Mouse (Mus musculus) liver, embryonic 11.5 days (tissue): ENCODE data around the gene Lmf1. TPM values are rescaled to one million over a fixed set of nuclear protein-coding genes. Genes with fewer than 3 reads are reported as not detected.

Experiments
- ATAC-seq: fragments of 200-750 bp; cut with Nextera tagmentation; replicated peaks from 2 replicates; pipeline ENCODE4 v1.8.0; 2017; ENCODE audit warnings: moderate number of reproducible peaks, mild to moderate bottlenecking, moderate TSS enrichment, moderate library complexity; ENCODE audit not compliant: low FRiP score
- DNase-seq: peaks from one replicate; pipeline ENCODE4 v3.0.0-alpha.2; 2017; ENCODE audit warnings: low spot score
- H3K27ac ChIP-seq: fragments of 300-500 bp; sonication (generic); 2 replicates; pipeline ENCODE4 v1.5.1; 2014; ENCODE audit warnings: mild to moderate bottlenecking, low read depth, low read length, control low read depth
- H3K27me3 ChIP-seq: fragments of 300-500 bp; sonication (generic); replicated peaks from 2 replicates; pipeline ENCODE4 v1.6.1; 2014; ENCODE audit warnings: low read length, mixed read lengths; ENCODE audit not compliant: control insufficient read depth, insufficient read depth
- H3K36me3 ChIP-seq: fragments of 300-500 bp; sonication (generic); 2 replicates; pipeline ENCODE4 v1.6.1; 2014; ENCODE audit warnings: mild to moderate bottlenecking, low read length, moderate library complexity, mixed read lengths; ENCODE audit not compliant: control insufficient read depth, insufficient read depth
- H3K4me1 ChIP-seq: fragments of 300-500 bp; sonication (generic); replicated peaks from 2 replicates; pipeline ENCODE4 v1.6.1; 2014; ENCODE audit warnings: low read length, mixed read lengths; ENCODE audit not compliant: control insufficient read depth, insufficient read depth
- H3K4me2 ChIP-seq: fragments of 300-500 bp; sonication (generic); 2 replicates; pipeline ENCODE4 v1.6.1; 2014; ENCODE audit warnings: mild to moderate bottlenecking, control low read depth, moderate library complexity
- H3K4me3 ChIP-seq: fragments of 300-500 bp; sonication (generic); 2 replicates; pipeline ENCODE4 v1.5.1; 2014; ENCODE audit warnings: low read depth, low read length, control low read depth
- H3K9ac ChIP-seq: fragments of 300-500 bp; sonication (generic); 2 replicates; pipeline ENCODE4 v1.6.1; 2014; ENCODE audit warnings: low read depth, low read length, control low read depth
- H3K9me3 ChIP-seq: fragments of 300-500 bp; sonication (generic); 2 replicates; pipeline ENCODE4 v1.6.1; 2016; ENCODE audit warnings: low read length, inconsistent platforms, mixed read lengths; ENCODE audit not compliant: control insufficient read depth
- WGBS: fragments of 180-500 bp; shearing (Covaris S2); extraction: QIAGEN DNeasy Blood & Tissue Kit; methylation state at CpG from one replicate; pipeline ENCODE4 v1.1.7; 2014; 5-methylcytosine and 5-hydroxymethylcytosine counted together
- polyA plus RNA-seq: library from polyadenylated mRNA; unstranded; fragments of >200 nt; fragmentation: Nextera tagmentation; extraction: Ambion mirVana; gene quantifications from 2 replicates; pipeline ENCODE4 v1.2.1, GENCODE M21; 2014

Lmf1 gene
- polyA plus RNA-seq, 1 experiment from 2014 or later = 29.1 TPM

DNA sequence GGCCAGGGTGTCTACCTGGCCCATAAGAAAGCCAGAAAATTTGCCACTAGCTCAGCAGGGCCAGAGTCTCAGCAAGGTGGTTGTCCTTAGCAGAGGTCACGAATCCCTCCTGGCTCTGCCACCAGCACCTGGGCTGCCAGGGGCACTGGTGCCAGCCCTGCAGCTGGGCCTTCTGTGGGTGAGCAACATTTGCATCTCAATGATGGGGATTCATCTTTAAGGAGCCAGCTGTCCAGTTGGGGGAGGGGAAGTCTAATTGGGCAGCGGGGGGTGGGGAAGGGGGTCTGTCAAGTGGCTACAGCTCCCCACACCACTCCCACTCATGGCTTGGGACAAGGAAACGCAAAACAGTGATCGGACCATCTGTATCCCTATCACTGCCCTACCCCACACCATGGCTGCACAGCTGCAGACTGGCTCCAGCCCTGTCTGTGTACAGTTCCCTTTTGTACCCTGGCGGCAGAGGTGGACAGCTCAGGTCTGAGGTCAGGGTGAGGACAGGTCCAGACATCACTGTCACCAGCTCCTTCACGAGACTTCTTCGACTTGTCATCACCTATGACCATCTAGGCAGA lies 89.7 kb downstream of the Lmf1 start:
- no peak for DNase-seq
- Histone ChIP-seq H3K4me3 (no peak overlapping the region), H3K4me2 (no peak overlapping the region), H3K27ac (no peak overlapping the region), H3K27me3 (no peaks in the 10 kb centered on the region), H3K9me3 (no peaks in the 10 kb centered on the region), H3K4me1 (no peaks in the 10 kb centered on the region), H3K9ac (no peak overlapping the region), H3K36me3 (no peaks in the 10 kb centered on the region)
- WGBS = 72% methylated on average over 7 of the region's 7 CpGs
- no peak for ATAC-seq

DNA sequence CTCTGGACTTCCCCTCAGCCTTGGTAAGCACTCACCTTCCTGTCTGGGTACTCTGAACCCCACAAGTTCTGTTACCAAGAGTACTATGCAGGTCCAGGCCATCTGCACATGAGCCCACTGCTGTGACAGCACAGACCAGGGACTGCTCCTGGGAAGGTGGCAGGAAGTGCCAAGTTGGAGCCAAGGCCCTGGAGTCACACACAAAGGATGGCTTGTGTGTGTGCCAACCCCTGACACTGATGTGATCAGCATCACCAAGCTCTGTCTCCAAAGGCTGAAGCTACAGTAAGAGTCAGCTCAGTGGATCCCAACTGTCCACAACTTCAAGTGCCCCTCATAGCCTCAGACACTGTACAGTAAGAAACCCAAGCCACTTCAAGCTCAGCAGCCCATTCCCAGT lies 94.1 kb downstream of the Lmf1 start:
- H3K36me3 ChIP-seq = no peaks in the 10 kb centered on the region
- DNase-seq (no peak), ATAC-seq (no peak)
- no peaks in the 10 kb centered on the region for H3K4me1 ChIP-seq
- no peak overlapping the region for H3K4me2 ChIP-seq
- no peaks in the 10 kb centered on the region for H3K27me3 ChIP-seq
- no peak overlapping the region for H3K4me3 ChIP-seq
- no peak overlapping the region for H3K9ac ChIP-seq
- no peaks in the 10 kb centered on the region for H3K9me3 ChIP-seq
- H3K27ac ChIP-seq = no peak overlapping the region

DNA sequence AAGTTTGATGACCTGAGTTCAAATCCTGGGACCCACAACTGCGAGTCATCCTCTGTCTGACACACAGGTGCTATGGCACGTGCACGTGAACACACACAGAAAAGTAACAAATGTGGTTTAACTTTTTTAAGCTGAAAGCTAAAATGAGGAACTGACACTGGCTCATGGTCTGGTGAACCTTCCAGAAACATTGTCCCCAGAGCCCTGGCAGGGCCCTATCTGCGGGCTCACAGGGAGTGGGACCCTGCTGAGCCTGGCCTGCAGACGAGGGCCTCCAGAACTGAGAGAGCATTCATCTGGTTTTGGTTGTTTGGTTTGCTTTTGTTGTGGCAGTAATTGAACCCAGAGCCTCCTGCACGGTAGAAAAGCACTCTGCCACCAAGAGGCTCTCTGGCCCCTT lies 99.1 kb downstream of the Lmf1 start:
- H3K27me3 ChIP-seq = no peaks in the 10 kb centered on the region
- no peak for ATAC-seq
- no peaks in the 10 kb centered on the region for H3K4me1 ChIP-seq
- H3K4me2 ChIP-seq = no peak overlapping the region
- no peak for DNase-seq
- H3K4me3 ChIP-seq = no peak overlapping the region
- no peaks in the 10 kb centered on the region for H3K36me3 ChIP-seq
- no peak overlapping the region for H3K9ac ChIP-seq
- H3K9me3 ChIP-seq = no peaks in the 10 kb centered on the region
- no peak overlapping the region for H3K27ac ChIP-seq
- WGBS = 52% methylated on average over 6 of the region's 6 CpGs

DNA sequence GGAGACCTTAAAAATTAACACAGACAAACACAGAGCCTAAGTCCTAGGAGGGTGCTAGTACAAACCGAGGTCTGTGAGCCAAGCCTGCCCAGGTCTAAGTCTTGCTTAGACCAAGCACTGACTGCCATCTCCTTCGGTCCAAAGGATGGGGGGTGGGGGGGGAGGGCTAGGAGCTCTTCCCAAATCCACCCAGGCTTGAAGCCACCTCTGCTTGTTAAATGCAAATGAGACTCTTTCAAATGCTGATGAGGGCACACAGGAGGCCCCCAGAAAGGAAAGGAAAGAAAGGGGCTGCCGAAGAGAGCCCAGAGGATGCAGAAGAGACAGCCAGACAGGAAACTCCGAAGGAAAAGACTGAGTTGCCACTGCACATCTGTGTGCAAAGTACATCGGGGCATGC lies 100.9 kb downstream of the Lmf1 start:
- Histone ChIP-seq H3K36me3 (no peaks in the 10 kb centered on the region), H3K4me3 (no peak overlapping the region), H3K4me1 (no peaks in the 10 kb centered on the region), H3K27ac (no peak overlapping the region), H3K9ac (no peak overlapping the region), H3K4me2 (no peak overlapping the region), H3K9me3 (no peaks in the 10 kb centered on the region), H3K27me3 (0 out of 2 replicates have a peak, but pooled peaks cover 2% of the 10 kb centered on the region)
- no peak for ATAC-seq
- no peak for DNase-seq
- 27% methylated on average over 5 of the region's 5 CpGs for WGBS

GRCm38 (mm10) chr17:25681636-25682035 lies 102.8 kb downstream of the Lmf1 start:
- no peaks in the 10 kb centered on the region for H3K36me3 ChIP-seq
- H3K4me1 ChIP-seq = no peaks in the 10 kb centered on the region
- no peak overlapping the region for H3K4me3 ChIP-seq
- 74% methylated on average over 4 of the region's 4 CpGs for WGBS
- no peak overlapping the region for H3K4me2 ChIP-seq
- ATAC-seq (no peak), DNase-seq (no peak)
- no peaks in the 10 kb centered on the region for H3K9me3 ChIP-seq
- H3K27ac ChIP-seq = no peak overlapping the region
- H3K27me3 ChIP-seq = peaks cover 3% of the 10 kb centered on the region; the same call in 1 of the 2 replicates
- H3K9ac ChIP-seq = no peak overlapping the region

- H3K27me3 ChIP-seq = peaks cover 10% of the 10 kb centered on the region; the same call in 1 of the 2 replicates
- ATAC-seq = no peak
- no peak overlapping the region for H3K9ac ChIP-seq
Observed at GRCm38 (mm10) chr17:25686323-25686722, 107.4 kb downstream of the Lmf1 start.

GRCm38 (mm10) chr17:25688922-25689321 lies 110.0 kb downstream of the Lmf1 start:
- no peak overlapping the region for H3K4me2 ChIP-seq
- 67% methylated on average over 4 of the region's 4 CpGs for WGBS
- no peaks in the 10 kb centered on the region for H3K4me1 ChIP-seq
- H3K9ac ChIP-seq = no peak overlapping the region
- H3K36me3 ChIP-seq = no peaks in the 10 kb centered on the region
- ATAC-seq = no peak
- no peaks in the 10 kb centered on the region for H3K9me3 ChIP-seq
- H3K4me3 ChIP-seq = no peak overlapping the region
- no peak for DNase-seq
- peaks cover 10% of the 10 kb centered on the region; the same call in 1 of the 2 replicates for H3K27me3 ChIP-seq
- no peak overlapping the region for H3K27ac ChIP-seq

More at GRCm38 (mm10) chr17:25686323-25686722, 107.4 kb downstream of the Lmf1 start:
- Histone ChIP-seq H3K4me3 (no peak overlapping the region), H3K4me2 (no peak overlapping the region), H3K27ac (no peak overlapping the region), H3K9me3 (no peaks in the 10 kb centered on the region), H3K36me3 (no peaks in the 10 kb centered on the region), H3K4me1 (no peaks in the 10 kb centered on the region)
- 35% methylated on average over 7 of the region's 7 CpGs for WGBS
- no peak for DNase-seq

GRCm38 (mm10) chr17:25696263-25696662 lies 117.4 kb downstream of the Lmf1 start:
- no peaks in the 10 kb centered on the region for H3K27me3 ChIP-seq
- DNase-seq = no peak
- H3K4me2 ChIP-seq = no peak overlapping the region
- H3K36me3 ChIP-seq = no peaks in the 10 kb centered on the region
- WGBS = 36% methylated on average over 1 of the region's 1 CpGs
- ATAC-seq = no peak
- H3K4me1 ChIP-seq = no peaks in the 10 kb centered on the region
- H3K9ac ChIP-seq = no peak overlapping the region
- H3K4me3 ChIP-seq = no peak overlapping the region
- no peaks in the 10 kb centered on the region for H3K9me3 ChIP-seq
- H3K27ac ChIP-seq = no peak overlapping the region

DNA sequence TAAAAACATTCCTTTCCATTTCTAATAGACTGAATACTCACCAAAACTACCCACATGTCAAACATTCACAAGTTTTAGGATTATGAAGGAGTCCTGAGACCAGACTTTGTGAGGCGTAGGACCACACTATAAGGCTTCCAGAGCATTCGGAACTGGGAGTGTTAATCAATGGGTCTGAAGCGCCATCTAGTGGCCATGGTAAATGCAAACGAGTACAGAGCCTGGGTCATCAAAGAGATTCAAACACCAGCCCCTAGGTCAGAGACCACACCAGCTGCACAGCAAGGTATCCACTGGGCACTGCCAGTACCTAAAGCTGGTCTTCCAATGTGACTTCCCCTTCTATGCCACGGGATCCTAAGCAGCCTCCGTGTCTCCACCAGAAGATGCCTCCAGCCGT lies 119.6 kb downstream of the Lmf1 start:
- Histone ChIP-seq H3K9ac (no peak overlapping the region), H3K36me3 (no peaks in the 10 kb centered on the region), H3K27me3 (no peaks in the 10 kb centered on the region), H3K9me3 (no peaks in the 10 kb centered on the region), H3K27ac (no peak overlapping the region), H3K4me1 (no peaks in the 10 kb centered on the region), H3K4me2 (no peak overlapping the region), H3K4me3 (no peak overlapping the region)
- no peak for ATAC-seq
- WGBS = 16% methylated on average over 7 of the region's 7 CpGs
- DNase-seq = peak; percentile 49
